Mouse (Mus musculus): ENCODE results near the gene Erich4. TPM values are rescaled to one million over a fixed set of nuclear protein-coding genes. Genes with fewer than 3 reads are reported as not detected.
A peak's percentile ranks its signal among the peaks of the same experiment; 100 is the strongest.
"Not testable (repeated sequence)": the region's sequence is repeated elsewhere in the genome, so short reads cannot be mapped to it uniquely, and the experiment has no call there.

The Erich4 gene
- polyA plus RNA-seq, 1 experiment from 2014 or later: not detected

GRCm38 (mm10) chr7:25582301-25582810 is 33.3 kb downstream of the Erich4 start:
- no peak for DNase-seq (ENCODE audit: low spot score)

DNA sequence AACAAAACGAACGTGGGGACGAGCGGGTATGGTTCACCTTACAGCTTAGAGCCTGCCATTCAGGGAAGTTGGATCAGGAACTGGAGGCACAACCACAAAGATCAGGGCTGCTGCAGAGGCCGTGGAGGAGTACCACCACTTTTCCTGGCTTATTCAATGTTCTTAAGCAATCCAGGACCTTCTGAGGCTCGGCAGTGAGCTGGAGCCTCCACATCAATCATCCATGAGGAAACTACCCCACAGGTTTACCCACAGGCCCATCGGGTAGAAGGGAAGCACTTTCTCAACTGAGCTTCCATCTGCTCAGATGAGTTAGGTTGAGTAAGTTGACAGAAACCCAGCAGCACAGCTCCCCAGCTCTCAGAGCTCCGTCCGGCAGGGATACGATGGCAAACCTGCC is 36.3 kb downstream of the Erich4 start:
- no peak for DNase-seq (ENCODE audit: low spot score)

GRCm38 (mm10) chr7:25576793-25577437 is 38.8 kb downstream of the Erich4 start:
- DNase-seq (ENCODE audit: low spot score): peak; percentile 25

- DNase-seq (ENCODE audit: low spot score): peak; percentile 42
These were observed 39.4 kb downstream of the Erich4 start for GRCm38 (mm10) chr7:25576308-25576707.

DNA sequence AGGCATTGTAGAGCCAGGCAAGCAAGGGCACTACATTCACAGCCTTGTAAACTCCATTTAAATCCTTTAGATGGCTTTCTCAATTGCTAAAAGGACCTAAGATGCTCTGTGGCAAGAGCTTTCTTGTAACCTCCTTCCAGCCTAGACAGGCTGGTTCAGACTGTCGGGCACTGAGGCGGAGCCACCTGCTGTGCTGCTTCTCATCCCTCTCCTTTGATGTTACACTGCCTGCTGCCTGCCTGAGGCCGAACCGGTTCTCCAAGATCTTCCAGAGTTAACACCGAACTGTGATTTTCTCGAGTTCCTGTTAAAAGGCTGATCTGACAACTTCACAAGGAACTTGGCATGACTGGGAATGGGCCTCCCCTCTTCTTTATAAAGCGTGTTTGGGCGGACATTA is 39.8 kb downstream of the Erich4 start:
- DNase-seq (ENCODE audit: low spot score): peak; percentile 50

DNA sequence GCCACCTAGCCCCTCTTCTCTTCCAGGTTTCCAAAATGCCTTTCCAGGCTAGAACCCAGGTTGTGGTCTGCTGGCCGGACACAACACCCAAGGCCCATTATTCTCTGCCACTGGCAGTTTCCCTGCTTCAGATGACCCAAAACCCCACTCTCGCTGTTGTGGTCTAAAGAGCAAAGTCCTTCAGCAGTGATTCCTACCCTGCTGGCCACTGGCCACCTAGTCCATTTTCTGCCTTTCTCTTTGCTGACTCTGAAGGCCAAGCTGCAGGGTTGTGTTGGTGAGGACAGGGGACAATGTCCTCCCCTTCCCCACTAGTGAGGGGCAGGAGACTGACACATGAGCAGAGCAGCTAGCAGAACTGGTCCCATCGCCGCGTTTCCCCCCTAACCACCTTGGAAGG is 40.6 kb downstream of the Erich4 start:
- no peak for DNase-seq (ENCODE audit: low spot score)

- DNase-seq (ENCODE audit: low spot score): not testable (repeated sequence)
These were observed 41.9 kb downstream of the Erich4 start for GRCm38 (mm10) chr7:25573806-25574205.

DNA sequence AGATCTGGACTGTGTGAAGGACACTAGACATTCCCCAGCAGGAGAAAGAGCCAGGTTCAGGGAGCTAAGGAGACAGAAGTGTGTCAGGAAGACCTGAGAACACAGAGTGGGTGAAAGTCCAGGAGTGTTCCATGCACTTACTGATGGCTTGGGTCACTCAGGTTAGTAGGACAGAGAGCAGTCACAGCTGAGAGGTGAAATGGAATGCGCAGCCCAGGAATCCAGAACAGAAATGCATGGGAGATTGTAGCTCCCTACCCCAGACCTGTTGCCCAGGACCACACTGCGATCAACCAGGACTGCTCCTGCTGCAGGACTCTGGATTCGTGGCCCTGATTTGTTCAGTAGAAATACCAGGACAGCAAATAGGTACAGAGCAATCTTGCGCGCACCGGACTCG is 47.0 kb downstream of the Erich4 start:
- DNase-seq (ENCODE audit: low spot score): no peak

Other genes starting within 250 kb of the Erich4 start
- gene Cnfn, start 246.2 kb downstream of the Erich4 start, polyA plus RNA-seq (2015; fragmentation: Nextera tagmentation; extraction: Ambion mirVana): 4.1 and 11.4 TPM in 2 replicates
- 7.5 and 8.4 TPM in 2 replicates for gene Lipe, start 217.2 kb downstream of the Erich4 start, polyA plus RNA-seq (2015; fragmentation: Nextera tagmentation; extraction: Ambion mirVana)
- gene Cxcl17, start 203.0 kb downstream of the Erich4 start, polyA plus RNA-seq (2015; fragmentation: Nextera tagmentation; extraction: Ambion mirVana): 1.0 and 2.0 TPM in 2 replicates
- gene Ceacam1, start 138.3 kb downstream of the Erich4 start, polyA plus RNA-seq (2015; fragmentation: Nextera tagmentation; extraction: Ambion mirVana): 2.0 and 2.5 TPM in 2 replicates
- not detected in 2 replicates for gene Ceacam2, start 76.0 kb downstream of the Erich4 start, polyA plus RNA-seq (2015; fragmentation: Nextera tagmentation; extraction: Ambion mirVana)
- gene Dmac2, start 3.5 kb upstream of the Erich4 start, polyA plus RNA-seq (2015; fragmentation: Nextera tagmentation; extraction: Ambion mirVana): 36.2 and 40.3 TPM in 2 replicates
- 13.1 and 13.4 TPM in 2 replicates for gene B3gnt8, start 10.8 kb upstream of the Erich4 start, polyA plus RNA-seq (2015; fragmentation: Nextera tagmentation; extraction: Ambion mirVana)
- gene Bckdha, start 43.1 kb upstream of the Erich4 start, polyA plus RNA-seq (2015; fragmentation: Nextera tagmentation; extraction: Ambion mirVana): 63.8 and 69.1 TPM in 2 replicates
- gene Exosc5, start 43.3 kb upstream of the Erich4 start, polyA plus RNA-seq (2015; fragmentation: Nextera tagmentation; extraction: Ambion mirVana): 146 and 147 TPM in 2 replicates
- 4.0 and 6.3 TPM in 2 replicates for gene Tmem91, start 59.3 kb upstream of the Erich4 start, polyA plus RNA-seq (2015; fragmentation: Nextera tagmentation; extraction: Ambion mirVana)
- gene B9d2, start 64.9 kb upstream of the Erich4 start, polyA plus RNA-seq (2015; fragmentation: Nextera tagmentation; extraction: Ambion mirVana): 67.9 and 68.3 TPM in 2 replicates
- 8.5 and 11.6 TPM in 2 replicates for gene Tgfb1, start 71.1 kb upstream of the Erich4 start, polyA plus RNA-seq (2015; fragmentation: Nextera tagmentation; extraction: Ambion mirVana)
- 16.2 and 22.4 TPM in 2 replicates for gene Ccdc97, start 103.2 kb upstream of the Erich4 start, polyA plus RNA-seq (2015; fragmentation: Nextera tagmentation; extraction: Ambion mirVana)
- 64.9 and 66.2 TPM in 2 replicates for gene Hnrnpul1, start 138.9 kb upstream of the Erich4 start, polyA plus RNA-seq (2015; fragmentation: Nextera tagmentation; extraction: Ambion mirVana)
- 26.9 and 29.4 TPM in 2 replicates for gene Axl, start 172.8 kb upstream of the Erich4 start, polyA plus RNA-seq (2015; fragmentation: Nextera tagmentation; extraction: Ambion mirVana)
- gene Cyp2s1, start 201.0 kb upstream of the Erich4 start, polyA plus RNA-seq (2015; fragmentation: Nextera tagmentation; extraction: Ambion mirVana): 0.51 and 0.54 TPM in 2 replicates

All from thymus, postnatal 0 days (tissue).